Mouse (Mus musculus) cerebral cortex, adult 2 months (tissue): Measurements from ENCODE around the gene Irak1.

Experiments
- WGBS: fragments of 180-500 bp; shearing (Covaris S2); methylation state at CpG from one replicate; pipeline ENCODE4 v1.1.7; 2018; 5-methylcytosine and 5-hydroxymethylcytosine counted together

Gene Irak1

DNA sequence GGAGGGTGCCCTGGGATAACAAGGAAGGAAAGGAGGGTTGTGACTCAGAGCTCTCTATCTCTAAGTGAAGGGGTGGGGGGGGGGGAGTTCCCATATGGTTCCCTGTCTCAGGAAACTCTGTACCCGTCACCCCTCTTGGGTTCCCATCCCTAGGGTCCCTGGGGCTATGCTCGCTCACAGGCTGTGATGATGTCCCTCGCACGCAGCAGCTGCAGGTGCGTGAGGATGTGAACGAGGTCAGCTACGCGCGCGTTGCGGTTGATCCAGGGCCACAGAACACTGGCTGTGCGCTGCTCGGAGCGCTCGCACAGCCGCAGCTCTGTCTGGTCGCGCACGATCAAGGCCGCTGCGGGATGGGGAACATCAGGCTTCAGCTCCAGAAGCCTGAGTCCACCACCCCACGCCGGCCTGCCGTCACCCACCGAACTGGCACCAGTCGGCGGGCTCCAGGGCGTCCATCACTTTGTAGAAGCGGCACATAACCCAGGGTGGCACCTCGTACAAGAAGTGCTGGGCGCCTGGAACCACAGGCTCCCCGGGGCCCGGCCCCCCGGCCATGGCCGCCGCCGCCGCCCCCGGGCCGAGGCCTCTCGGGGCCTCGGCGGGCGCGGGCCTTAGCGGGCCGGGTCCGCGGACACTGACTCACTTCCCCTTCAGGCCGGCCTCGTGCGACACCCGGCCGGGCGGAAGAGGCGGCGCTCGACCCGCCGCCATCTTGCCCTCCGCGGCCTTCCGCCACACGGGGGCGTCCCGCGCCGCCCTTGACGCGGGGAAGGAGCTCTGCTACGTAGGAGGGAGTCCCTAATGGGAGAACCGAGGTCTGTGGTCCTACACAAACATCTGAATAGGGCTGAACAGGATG lies at the start of gene Irak1:
Irak1 (minus strand) TSS at position 731 of the 862 bp plus-strand sequence.
- WGBS = 7% methylated on average over 54 of the region's 72 CpGs

DNA sequence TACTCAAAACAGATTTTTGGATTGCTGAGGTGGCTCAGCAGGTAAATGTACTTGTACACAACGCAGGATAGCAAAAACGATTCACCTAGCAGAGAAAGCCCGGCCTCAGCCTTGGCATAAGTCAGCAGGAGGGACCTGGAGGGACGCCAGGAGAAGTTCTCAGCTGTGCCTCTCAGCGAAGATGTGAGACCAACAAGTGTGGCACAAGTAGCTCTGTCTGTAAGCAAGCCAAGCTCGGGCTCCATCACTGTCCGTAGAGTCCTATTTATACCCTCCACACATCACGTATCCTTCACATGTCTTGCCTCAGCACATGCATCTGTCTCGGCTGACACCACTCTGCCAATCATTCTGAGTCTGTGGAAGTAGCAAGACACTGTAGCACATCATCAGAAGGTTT lies 44.2 kb upstream of the Irak1 start:
- WGBS = 20% methylated on average over 9 of the region's 9 CpGs

DNA sequence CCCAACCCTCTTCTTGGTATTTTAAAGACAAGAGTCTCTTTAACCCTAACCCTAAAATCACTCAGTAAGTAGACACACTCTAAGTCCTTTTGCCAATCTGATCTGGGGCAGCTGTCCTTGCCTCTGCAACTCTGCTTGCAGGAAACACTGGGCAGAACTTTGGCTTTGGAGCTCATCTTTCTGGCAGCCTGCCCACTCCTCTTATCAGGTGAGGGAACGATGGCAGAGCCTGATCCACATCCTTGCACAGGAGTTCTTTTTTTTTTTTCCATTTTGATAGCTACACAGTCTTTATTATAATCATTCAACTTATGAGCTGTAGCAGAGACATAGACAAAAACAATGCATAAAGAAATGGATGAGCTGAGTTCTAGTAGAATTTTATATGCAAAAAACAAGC lies 21.4 kb upstream of the Irak1 start:
- 22% methylated on average over 1 of the region's 1 CpGs for WGBS

DNA sequence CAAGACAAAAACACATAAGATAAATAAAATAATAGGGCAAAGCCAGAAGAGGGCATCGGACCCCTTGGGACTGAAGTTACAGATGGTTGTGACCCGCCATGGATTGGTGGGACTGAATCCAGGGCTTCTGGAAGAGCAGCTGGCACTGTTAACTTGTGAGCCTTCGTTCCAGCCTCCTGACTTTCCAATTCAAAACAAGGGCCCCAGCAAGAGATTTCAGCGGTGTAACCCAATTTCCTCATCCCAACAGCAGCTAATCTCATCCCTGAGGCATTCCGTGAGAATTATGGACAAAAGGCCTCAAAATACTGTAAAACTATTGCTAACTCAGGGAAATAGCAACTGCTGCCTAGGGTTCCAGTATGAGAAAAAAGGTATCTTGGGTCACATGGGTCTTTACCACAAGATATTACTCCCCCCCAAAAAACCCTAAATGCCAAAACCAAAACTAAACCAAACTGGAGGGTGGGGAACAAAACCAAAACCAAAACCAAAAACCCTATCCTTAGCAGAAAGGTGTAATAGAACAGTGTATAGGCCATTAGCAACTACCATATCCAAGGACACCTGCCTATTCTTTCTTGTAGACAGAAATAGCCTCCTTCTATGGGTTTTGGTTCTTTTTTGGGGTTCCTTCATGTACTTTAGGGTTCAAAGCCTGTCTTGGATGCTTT lies 14.1 kb upstream of the Irak1 start:
- 40% methylated on average over 5 of the region's 5 CpGs for WGBS

DNA sequence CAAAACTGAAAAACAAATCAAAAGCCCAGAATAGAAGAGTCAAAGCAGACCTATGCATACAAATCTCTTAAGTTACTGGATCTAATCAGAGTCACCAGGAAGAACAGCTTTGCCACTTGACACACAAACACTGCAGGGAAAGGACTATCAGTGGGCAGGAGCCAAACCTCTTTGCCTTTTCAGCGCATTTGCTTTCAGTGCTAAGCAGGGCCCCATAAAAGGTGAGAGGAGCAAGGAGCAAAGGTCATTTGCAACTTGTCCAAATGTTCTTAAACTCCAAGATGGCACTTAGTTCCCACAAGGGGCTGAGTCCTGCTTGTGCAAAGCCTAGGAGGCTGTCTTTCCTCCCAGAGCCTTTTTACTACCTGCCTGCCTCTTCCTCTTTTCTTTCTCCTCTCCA lies 6.3 kb upstream of the Irak1 start:
- WGBS = 73% methylated on average over 1 of the region's 1 CpGs

DNA sequence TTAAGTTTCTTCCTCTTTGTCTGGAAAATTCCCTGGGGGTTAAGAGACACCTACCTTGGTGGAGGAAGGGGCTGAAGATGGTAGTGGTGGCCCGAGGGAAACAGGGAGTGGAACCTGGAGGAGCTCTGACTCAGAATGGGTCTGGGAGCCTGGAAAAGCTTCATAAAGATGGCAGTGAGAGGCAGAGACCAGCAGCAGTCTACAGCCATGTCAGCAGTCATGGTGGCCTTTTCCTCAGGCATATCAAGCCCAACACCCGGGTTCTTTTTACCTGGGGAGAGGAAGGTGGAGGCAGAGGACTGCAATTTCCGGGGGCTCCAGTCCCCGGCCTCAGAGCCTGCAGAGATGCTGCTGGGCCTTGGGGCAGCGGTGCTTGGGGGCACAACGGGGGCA lies 927 bp downstream of the Irak1 start:
- WGBS = 9% methylated on average over 4 of the region's 6 CpGs

DNA sequence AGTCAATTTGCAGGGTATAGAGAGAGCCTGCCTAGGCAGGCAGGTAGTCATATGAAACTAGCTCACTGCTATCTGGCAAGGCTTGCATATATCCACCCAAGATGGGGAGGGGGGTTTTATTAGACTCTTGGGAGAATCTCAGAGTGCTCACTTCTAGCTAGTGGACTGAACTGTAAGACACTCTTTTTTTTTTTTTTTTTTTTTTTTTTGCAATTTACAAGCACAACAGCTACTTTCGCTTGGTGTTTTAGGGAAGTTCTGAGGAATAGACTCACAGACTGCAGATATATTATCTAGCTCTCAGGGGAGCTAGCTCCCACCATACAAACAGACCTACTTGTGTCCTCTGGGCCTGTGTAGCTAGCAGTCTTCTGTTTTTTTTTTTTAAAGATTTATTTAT lies 9.1 kb downstream of the Irak1 start:
- WGBS = 91% methylated on average over 1 of the region's 1 CpGs

DNA sequence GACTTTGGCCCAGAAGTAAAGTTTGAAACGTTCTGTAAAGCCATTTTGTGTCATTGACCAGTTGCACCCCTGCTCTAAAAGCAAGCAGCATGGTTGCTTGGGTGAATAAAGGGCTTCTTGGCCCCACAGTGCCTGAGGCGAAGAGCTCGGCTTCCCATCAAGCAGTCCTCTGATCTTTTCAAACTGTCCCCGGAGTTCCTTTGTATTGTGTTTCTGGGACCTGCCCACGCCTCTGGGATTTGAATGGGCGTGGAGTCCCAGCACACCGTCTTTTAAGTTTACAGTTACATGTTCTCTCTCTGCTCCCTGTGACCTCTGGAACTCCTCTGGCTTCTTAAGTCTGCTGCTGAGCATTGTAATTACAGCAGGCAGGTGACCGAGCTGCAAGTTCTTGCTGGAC lies 15.7 kb downstream of the Irak1 start:
- WGBS = 41% methylated on average over 8 of the region's 8 CpGs

DNA sequence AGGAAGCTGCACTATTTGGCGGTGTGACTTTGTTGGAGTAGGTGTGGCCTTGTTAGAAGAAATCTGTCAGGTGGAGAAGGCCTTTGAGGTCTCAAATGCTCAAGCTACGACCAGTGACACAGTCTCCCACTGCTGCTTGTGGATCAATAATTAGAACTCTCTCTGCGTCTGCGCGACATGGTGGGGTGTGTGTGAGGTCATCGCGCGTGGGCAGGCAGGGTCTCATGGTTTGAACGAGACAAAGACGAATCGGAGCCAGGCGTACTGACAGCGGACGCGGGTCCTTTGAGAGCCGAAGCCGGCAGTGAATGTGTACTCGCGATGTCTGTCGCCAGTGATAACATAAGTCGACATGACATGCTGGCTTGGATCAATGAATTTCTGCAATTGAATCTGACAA lies 17.3 kb downstream of the Irak1 start:
- WGBS = 81% methylated on average over 21 of the region's 21 CpGs

DNA sequence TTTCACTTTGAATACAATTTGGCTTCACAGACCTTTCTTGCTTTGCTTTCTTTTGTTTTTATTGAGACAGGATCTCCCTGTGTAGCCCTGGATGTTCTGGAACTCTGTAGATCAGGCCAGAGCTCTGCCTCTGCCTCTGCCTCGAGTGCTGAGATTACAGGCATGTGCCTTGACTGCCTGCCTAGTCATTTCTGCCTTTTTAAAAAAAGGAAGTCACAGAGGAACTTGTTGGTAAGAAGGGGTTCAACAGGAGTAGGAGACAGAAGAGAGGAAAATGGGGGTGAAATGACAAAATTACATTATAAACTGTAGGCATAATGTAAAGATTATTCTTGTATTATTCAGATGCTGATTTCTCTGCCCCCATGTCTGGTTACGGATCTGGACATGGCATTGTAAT lies 20.1 kb downstream of the Irak1 start:
- 60% methylated on average over 2 of the region's 2 CpGs for WGBS

DNA sequence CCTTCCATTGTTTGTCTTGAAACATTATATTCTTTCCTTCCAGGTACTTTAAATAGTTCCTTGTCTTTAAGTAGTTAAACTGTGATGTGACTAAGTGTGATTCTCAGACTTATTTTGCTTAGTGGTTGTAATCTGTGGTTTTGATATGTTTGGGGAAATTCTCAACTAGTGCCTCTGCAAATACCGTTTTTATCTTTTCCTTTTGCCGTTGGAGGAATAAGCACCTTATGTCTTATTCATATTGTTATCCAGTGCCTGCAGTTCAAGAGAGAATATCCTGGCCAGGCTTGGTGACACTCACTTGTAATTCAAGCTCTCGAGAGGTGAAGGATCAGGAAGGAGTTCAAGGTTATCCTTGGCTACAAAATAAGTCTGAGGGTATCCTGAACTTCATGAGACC lies 22.7 kb downstream of the Irak1 start:
- WGBS = 52% methylated on average over 3 of the region's 3 CpGs

DNA sequence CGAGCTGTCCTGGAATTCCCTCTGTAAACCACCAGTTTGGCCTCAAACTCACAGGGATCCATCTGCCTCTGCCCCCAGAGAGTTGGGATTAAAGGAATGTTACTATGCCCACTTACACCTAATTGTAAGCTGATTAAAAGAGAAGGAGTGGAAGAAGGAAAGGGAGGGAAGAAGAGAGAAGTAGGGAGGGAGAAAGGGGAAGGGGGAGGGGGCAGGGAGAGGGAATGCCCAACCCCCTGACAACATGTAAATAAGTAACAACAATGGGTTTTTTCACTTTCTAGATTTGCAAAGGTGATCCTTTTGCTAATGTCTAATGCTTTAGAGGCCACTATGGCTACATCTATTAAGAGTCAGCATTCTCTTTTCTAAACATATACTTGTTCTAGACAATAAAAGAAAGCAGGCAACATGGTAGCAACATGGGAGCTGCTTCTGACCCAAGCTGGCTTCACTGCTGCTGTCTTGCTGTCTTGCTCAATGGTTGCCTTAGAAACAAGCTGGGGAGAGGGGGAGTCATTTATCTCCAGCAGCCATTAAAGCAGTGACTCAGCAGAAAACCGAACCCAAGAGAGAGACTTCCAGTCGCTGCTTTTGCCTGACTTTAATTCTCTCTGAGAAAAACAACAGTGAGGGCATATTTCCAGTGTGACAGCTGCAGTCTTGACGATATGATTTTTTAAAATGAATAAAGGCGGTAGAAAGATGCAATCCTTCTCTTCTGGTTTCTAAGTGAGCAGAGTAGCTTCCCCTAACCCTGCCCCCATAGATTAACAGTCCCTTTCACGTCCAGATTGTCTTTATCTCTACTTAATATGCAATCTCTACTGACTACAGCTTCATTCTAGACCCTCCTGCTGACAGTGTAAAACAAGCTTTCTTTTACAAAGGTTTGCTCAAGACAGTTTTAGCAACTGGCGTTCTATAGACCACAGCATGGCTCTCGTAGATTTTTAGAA lies 24.5 kb downstream of the Irak1 start:
- WGBS = 16% methylated on average over 8 of the region's 8 CpGs

DNA sequence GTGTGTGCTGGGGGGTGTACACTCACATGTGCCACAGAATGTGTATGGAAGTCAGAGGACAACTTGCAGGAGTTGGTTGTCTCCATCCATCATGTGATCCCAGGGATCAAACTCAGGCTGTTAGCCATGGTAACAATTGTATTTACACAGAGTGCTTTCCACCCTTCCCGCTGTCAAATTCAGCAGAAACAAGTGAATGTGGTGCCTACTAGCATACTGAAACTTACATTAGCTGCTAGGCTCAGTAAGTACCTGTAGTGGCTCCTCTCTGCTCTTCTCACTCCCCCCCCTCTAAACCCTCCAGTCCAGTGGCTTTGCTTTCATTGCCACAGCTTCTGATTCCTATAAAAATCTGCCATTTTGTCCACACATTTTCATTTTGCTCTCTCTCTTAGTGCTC lies 45.9 kb downstream of the Irak1 start:
- WGBS = 91% methylated on average over 1 of the region's 1 CpGs

DNA sequence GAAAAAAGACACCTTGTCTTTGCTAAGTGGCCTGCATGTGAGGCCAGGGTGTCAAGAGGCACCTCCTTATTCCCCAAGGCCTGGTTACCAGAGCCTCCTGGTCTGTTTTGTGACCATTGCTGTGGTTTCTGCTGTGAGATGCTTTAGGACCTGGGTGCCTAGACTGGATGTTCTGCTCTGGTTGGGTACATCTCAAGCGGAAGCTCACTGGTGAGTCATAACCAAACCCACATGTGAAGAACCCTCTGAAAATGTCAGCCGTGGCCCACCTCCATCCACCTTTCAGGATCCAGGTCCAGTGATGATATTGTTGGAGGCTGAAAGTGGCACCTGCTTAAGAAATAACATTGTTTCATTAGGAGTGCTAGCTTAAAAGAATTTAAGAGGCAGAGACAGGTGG lies 47.4 kb downstream of the Irak1 start:
- 100% methylated on average over 2 of the region's 2 CpGs for WGBS

DNA sequence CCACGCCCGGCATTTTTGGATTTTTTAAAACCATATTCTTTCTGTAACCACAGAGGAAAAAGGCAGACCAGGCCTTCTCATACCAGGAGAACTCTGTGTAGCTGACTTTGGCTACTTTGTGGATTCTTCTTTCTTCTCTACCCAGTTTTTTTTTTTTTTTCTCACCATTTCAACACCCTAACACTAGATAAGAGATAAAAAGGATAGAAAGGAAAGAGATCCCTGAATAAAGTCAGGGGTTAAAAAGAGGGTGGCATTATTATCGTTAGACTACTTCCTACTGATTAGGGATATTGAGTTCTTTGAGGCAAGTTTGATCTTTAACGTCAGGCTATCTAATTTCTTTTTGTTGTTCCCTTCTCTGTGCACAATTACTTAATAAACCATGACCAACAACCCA lies 50.9 kb downstream of the Irak1 start:
- WGBS = 78% methylated on average over 4 of the region's 4 CpGs

DNA sequence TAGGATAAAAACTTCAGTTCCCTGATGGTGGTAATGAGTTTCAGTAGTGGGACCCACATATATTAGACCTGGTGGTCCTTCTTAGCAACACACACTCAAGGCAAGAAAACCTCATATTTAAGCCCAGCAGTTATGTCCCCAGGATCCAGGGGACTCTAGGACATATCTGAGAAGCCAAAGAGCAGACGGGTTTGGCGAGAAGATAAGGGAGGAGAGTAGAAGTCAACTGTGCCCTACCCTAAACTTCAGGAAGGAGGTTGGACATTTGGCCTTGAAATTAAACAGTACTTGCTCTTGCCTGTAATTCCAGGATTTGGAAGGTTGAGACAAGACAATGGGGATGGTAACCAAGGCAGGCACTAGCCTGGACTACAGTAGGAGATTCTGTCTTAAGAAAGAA lies 54.0 kb downstream of the Irak1 start:
- 86% methylated on average over 2 of the region's 2 CpGs for WGBS

DNA sequence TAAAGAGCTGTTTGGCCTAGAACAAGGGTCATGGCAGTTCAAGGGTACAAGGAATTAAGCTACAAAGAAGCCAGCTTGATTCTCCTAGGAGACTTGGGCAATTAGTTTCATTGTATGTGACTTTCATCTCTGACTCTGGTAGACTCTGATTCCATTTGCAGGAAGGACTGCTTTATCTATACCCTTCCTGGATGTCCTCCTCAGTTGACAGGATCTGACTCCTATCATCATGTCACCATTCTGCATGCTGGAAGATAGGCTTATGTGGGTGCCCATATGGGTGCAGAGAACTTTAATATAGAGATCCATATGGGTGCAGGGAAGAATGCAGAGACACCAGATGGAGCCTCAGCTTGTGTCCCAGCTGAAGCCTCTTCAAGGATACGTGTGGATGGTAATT lies 54.6 kb downstream of the Irak1 start:
- 63% methylated on average over 1 of the region's 1 CpGs for WGBS

DNA sequence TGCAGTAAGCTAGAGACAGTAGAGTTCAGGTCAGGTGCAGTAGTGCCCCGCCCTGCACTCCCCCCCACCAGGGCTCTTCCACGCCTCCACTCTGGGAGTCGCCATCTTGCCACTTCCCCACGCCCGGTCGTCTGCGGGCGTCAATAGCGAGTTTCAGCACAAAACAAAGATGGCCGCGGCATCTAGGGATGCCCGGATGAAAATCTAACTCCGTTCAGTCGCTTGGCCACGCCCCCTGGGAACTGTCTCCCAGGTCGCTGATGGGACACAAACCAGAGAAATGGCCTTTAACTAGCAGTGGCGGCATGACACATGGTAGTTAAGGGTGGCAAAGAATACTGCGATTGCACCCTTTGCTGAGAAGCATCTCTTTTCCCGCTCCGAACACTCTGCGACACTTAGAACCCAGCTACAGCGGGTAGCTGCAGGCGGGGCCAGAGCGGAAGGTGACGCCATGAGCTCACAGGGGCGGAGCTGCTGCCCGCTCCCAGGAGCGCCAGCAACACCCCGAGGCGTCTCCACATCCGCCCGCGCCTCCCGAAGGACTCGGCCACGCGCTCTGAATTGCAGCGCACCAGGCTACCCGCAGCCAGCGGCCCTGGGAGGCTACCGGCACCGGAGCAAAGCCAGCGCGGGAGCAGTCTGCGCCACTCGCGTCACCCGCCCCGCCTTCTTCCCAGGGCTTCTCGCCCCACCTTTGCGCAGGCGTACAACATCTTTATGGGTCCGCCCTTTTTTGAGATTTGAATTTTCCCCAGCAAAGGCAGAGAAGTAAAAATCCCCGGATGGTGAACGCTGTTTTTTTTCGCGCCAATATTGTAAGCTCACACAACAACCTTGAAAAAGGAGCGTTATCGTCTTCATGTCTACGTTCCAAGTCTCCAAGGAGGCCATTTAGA lies 56.3 kb downstream of the Irak1 start:
- WGBS = 6% methylated on average over 59 of the region's 60 CpGs

DNA sequence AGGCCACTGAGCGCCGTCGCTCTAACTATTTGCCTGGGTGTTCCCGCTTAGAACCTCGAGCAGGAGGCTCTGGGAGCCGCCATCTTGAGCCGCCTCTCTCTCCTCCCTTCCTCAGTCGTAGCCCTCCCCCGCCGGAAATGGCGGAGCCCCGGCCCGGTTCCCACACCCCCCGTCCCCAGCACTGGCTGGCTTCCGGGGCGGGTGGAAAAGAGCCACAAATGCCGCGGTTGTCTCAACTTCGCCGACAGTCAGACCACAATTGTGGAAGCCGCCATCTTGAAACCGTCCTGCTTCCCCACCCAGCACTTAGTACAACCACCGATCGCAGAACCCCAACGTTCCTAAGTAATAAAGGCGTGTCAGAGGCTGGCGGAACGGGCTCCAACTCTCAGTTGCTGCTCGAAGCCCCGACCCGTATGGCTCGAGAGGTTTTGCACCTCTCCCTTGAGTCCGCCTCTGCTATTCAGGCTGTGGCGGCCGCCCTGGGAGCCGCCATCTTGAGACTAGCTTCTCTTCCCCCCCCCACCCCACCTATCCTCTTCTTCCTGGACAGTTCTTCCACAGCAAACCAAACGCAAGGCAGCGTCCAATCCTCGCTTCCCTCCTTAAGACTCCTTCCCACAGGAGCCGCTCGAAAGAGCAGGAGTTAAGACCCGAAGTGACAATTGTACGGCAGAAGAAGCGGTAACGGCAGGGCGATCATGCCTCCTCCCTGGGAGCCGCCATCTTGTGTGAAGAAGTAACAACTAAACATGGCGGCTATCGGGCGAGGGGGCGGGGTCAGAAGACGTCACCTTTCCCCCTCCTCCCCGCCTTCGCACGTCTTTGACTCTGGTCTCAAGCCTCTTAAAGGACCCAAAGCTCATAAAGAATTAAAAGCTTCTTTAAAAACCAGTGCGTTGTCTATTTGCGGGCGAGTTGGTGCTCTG lies 57.2 kb downstream of the Irak1 start, which contains the start of gene Hcfc1:
Hcfc1 (minus strand) TSS at position 110 of the 929 bp plus-strand sequence.
- 4% methylated on average over 57 of the region's 58 CpGs for WGBS

DNA sequence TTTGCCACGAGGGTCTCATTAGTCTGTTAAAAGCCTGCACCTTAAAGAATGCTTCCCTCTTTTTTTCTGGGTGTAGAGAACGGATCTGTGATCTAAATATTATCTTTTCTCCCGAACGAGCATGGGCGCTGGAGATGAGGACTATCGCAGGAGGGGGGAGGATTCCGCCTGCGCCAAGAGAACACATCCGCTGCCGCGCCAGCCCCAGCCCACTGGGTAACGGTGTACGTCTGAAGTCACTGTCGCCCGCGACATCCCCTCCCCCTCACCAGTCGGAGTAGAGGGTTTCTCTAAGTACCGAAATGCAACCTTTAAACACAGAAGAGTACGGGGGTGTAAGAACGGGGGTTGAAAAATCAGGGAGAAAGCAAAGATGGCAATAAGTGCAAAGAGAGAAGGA lies 58.4 kb downstream of the Irak1 start:
- whole genome bisulfite sequencing = 1% methylated on average over 20 of the region's 20 CpGs
